8 mouse cellular contexts compared by ENCODE assay signal in the genomic region with DNA sequence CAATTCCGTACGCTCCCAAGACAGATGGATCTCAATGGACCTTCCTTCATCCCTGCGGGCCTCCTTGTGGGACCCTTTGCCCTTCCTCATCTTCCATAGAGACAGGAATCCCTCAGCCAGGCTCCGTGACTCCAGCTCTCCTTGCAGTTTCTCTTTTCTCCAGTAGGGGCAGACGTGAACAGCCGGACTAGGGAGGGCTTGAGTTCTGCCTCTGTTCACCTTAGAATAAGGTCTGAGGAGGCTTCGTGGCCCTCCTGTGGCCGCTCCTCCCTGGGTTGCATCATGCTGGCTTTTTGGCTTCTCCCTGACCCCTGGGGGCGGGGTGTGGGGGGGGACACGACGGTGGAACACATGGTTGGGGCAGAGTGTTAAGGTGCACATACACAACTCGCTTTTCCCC.
DNase-seq lines count a peak whose midpoint lies in the region; ATAC-seq lines count a peak whose summit lies in the region.

No protein-coding gene starts in this region.

- DNase-seq in ES-CJ7 (ENCODE audit: low read depth, low spot score), result peak; percentile 83
- peak; percentile 70 for DNase-seq in adrenal gland, postnatal 14 days
- peak; percentile 75 for DNase-seq in embryo, embryonic 9.5 days (ENCODE audit: extremely low spot score)
- peak; percentile 77 for DNase-seq in heart, postnatal 4 days
- peak; percentile 41 for DNase-seq in layer of hippocampus, adult 9-10 months (ENCODE audit: low spot score)
- peak; percentile 63 to 78 for DNase-seq in right cerebral cortex, postnatal 10 days (ENCODE audit: low spot score in 2 of 2)

- ATAC-seq in megakaryocyte-erythroid progenitor cell, adult 5-6 weeks (replicated peaks; ENCODE audit: low FRiP score, low TSS enrichment, poor library complexity, severe bottlenecking), result peak; percentile 88
- no peak for ATAC-seq in inflammation-experienced regulatory T-cells, adult 6 months
